Mouse (Mus musculus) T-helper 2 cell (primary cell): Measurements from ENCODE around the gene Olfr390.

Source experiments
- in situ Hi-C: fragments of 300-600 bp; cut with MboI, MseI; formaldehyde crosslinking; loops from one replicate; pipeline ENCODE4 v1.15.1; 2025; ENCODE audit warnings: high pct_unique_total_duplicates

Olfr390 gene

GRCm38 (mm10) chr11:73782664-73783063 is at the start of gene Olfr390:
Olfr390 (plus strand) TSS chr11:73782964.
- in situ Hi-C loops: no loop called here

DNA sequence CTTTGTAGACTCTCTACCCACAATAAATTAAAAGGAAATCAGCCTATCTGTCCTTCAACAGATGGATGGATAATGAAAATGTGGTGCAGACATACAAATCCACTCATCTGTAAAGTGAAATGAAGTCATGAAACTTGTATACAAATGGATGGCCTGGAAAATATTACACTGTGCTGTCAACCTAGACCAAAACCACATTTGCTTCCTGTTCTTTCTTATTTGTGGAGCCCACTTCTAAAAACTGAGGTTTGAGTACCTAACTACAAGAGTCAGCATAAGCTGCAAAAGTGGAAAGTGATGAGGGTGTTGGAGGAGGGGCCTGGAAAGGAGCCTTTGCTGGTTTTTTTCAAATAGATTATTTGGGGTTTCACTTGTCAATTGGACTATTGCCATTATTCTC is 23.6 kb upstream of the Olfr390 start:
- in situ Hi-C loops: no loop called here

DNA sequence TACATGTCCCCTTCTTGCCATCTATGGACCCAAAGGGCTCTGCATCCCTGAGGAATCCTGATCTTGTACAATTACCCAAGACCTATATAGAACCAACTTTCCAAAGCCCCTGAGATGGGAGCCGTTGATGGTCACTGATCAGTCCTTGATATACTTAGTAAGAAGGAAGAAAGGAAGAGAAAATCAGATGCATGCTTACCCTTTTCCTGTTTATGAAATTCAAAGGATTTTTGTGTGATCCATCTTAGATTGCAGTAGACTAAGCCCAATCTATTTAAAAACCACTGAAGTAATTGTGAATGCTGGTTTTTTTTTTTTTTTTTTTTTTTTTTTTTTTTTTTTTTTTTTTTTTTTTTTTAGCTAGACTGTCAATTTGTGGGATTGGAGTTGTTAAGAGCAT is 2.2 kb upstream of the Olfr390 start, which contains the start of gene Olfr389:
Gene Olfr389, minus strand, starts transcription at position 101 of the 400 bp plus-strand sequence.
- in situ Hi-C loops: no loop called here

DNA sequence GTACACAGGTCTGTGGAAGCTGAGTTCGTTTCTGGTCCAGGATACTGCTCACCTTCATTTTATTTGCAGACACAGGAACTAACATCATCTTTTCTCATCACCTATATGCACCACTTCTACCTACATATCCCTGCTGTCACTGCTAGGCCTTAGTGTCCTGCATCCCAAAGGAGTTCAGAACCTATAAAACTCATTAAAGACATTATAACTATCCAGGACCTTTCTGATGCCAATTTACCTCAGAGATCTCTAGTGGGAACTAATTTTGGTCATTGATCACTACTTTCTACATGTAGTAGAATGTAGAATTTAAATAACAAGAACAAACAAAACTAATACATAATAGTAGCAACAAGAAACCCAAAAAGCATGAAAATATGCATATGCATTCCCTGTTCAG is 20.2 kb downstream of the Olfr390 start, which contains the start of gene Olfr391-ps:
Gene Olfr391-ps, minus strand, starts transcription at position 101 of the 400 bp plus-strand sequence.
- in situ Hi-C loops: no loop called here

GRCm38 (mm10) chr11:73816949-73817348 is 34.2 kb downstream of the Olfr390 start, which contains the start of gene Olfr392:
Olfr392 (minus strand) TSS chr11:73817049.
- in situ Hi-C loops: no loop called here
